Mouse (Mus musculus) CH12.LX (cell line): Measurements from ENCODE around the gene Map6. TPM values are rescaled to one million over a fixed set of nuclear protein-coding genes. Genes with fewer than 3 reads are reported as not detected.
"Not testable (repeated sequence)": the region's sequence is repeated elsewhere in the genome, so short reads cannot be mapped to it uniquely, and the experiment has no call there.

Experiments
- DNase-seq: peaks from one replicate; pipeline ENCODE4 v3.0.0-alpha.2; 2013; ENCODE audit errors: extremely low read depth
- H3K27ac ChIP-seq: 2 replicates; pipeline ENCODE4 v1.5.1; 2012; ENCODE audit warnings: low read depth, mild to moderate bottlenecking, control low read depth, moderate library complexity; ENCODE audit not compliant: insufficient read depth
- H3K27me3 ChIP-seq: replicated peaks from 2 replicates; pipeline ENCODE3; 2012; ENCODE audit warnings: inconsistent platforms
- H3K36me3 ChIP-seq, 2 experiments: replicated peaks in 1 of 2; 2 replicates each; pipeline versions ENCODE3 to v1.6.1; 2012; ENCODE audit warnings: inconsistent platforms in 1 of 2, low read length in 1 of 2, mild to moderate bottlenecking in 1 of 2, mixed read lengths in 1 of 2, moderate library complexity in 1 of 2; ENCODE audit not compliant: control insufficient read depth in 1 of 2, insufficient read depth in 1 of 2
- H3K4me1 ChIP-seq, 2 experiments: 2 replicates each; pipeline ENCODE4 v1.6.1; 2012; ENCODE audit warnings: inconsistent platforms in 1 of 2, moderate library complexity in 1 of 2; ENCODE audit not compliant: insufficient read depth in 2 of 2, control insufficient read depth in 1 of 2
- H3K4me2 ChIP-seq: 2 replicates; pipeline ENCODE4 v1.6.1; 2012; ENCODE audit warnings: low read depth, mild to moderate bottlenecking, control low read depth; ENCODE audit not compliant: poor library complexity, insufficient read depth, severe bottlenecking
- H3K4me3 ChIP-seq, 3 experiments: fragments of 150-350 bp in 1 of 3; sonication (generic) in 1 of 3; replicated peaks in 1 of 3; 2 replicates each; pipeline versions ENCODE3 to v1.5.1; 2011 to 2012; ENCODE audit warnings: low read depth in 2 of 3, low read length in 2 of 3, mild to moderate bottlenecking in 2 of 3, moderate library complexity in 2 of 3, control low read depth in 1 of 3, improper control_type of control experiment in 1 of 3, inconsistent platforms in 1 of 3, mixed read lengths in 1 of 3; ENCODE audit not compliant: poor library complexity in 1 of 3
- H3K79me2 ChIP-seq: replicated peaks from 2 replicates; pipeline ENCODE4 v1.6.1; 2012; ENCODE audit warnings: mild to moderate bottlenecking, moderate library complexity; ENCODE audit not compliant: control insufficient read depth, poor library complexity, insufficient read depth, severe bottlenecking; ENCODE audit errors: extremely low read depth
- H3K9ac ChIP-seq: 2 replicates; pipeline ENCODE4 v1.6.1; 2012; ENCODE audit warnings: low read depth, mild to moderate bottlenecking, control low read depth, moderate library complexity; ENCODE audit not compliant: insufficient read depth
- H3K9me3 ChIP-seq: replicated peaks from 2 replicates; pipeline ENCODE3; 2012; ENCODE audit warnings: low read length, inconsistent platforms, mixed read lengths
- CHD1 ChIP-seq: IDR thresholded peaks from 2 replicates; pipeline ENCODE4 v1.6.1; 2012; ENCODE audit warnings: low read depth, low read length, improper control_type of control experiment, inconsistent platforms
- CTCF ChIP-seq, 2 experiments: IDR thresholded peaks in 1 of 2; conservative IDR thresholded peaks in 1 of 2; 2 replicates each; pipeline ENCODE4 v1.5.1; 2011 to 2012; ENCODE audit warnings: low read depth in 2 of 2, low read length in 2 of 2, improper control_type of control experiment in 1 of 2, inconsistent platforms in 1 of 2, mild to moderate bottlenecking in 1 of 2, moderate library complexity in 1 of 2
- E2F4 ChIP-seq: IDR thresholded peaks from 2 replicates; pipeline ENCODE4 v1.6.1; 2011; ENCODE audit warnings: low read depth, low read length, improper control_type of control experiment; ENCODE audit not compliant: insufficient replicate concordance
- ELF1 ChIP-seq: IDR thresholded peaks from 2 replicates; pipeline ENCODE4 v1.6.1; 2014; ENCODE audit warnings: low read depth, mild to moderate bottlenecking, inconsistent platforms, low read length, improper control_type of control experiment
- GABPA ChIP-seq: IDR thresholded peaks from 2 replicates; pipeline ENCODE4 v1.6.1; 2012; ENCODE audit warnings: low read depth, low read length, improper control_type of control experiment, inconsistent platforms; ENCODE audit not compliant: insufficient replicate concordance
- IRF4 ChIP-seq: IDR thresholded peaks from 2 replicates; pipeline ENCODE4 v1.6.1; 2014; ENCODE audit warnings: low read depth, mild to moderate bottlenecking, inconsistent platforms, low read length, improper control_type of control experiment
- JUND ChIP-seq: conservative IDR thresholded peaks from 2 replicates; pipeline ENCODE4 v1.6.1; 2011; ENCODE audit warnings: low read depth, low read length, improper control_type of control experiment
- MAX ChIP-seq: IDR thresholded peaks from 2 replicates; pipeline ENCODE4 v1.6.1; 2011; ENCODE audit warnings: low read length, improper control_type of control experiment
- NELFE ChIP-seq: IDR thresholded peaks from 2 replicates; pipeline ENCODE4 v1.6.1; 2011; ENCODE audit warnings: low read depth, low read length, improper control_type of control experiment
- RAD21 ChIP-seq: IDR thresholded peaks from 2 replicates; pipeline ENCODE4 v1.6.1; 2011; ENCODE audit warnings: low read depth, mild to moderate bottlenecking, low read length, improper control_type of control experiment, moderate library complexity
- RCOR1 ChIP-seq: conservative IDR thresholded peaks from 2 replicates; pipeline ENCODE4 v1.6.1; 2012; ENCODE audit warnings: low read depth, mild to moderate bottlenecking, inconsistent platforms, low read length, improper control_type of control experiment
- SMC3 ChIP-seq: IDR thresholded peaks from 2 replicates; pipeline ENCODE4 v1.6.1; 2011; ENCODE audit warnings: low read depth, low read length, improper control_type of control experiment
- USF2 ChIP-seq: conservative IDR thresholded peaks from 2 replicates; pipeline ENCODE4 v1.6.1; 2011; ENCODE audit warnings: low read depth, low read length, improper control_type of control experiment
- ZC3H11A ChIP-seq: IDR thresholded peaks from 2 replicates; pipeline ENCODE4 v1.6.1; 2012; ENCODE audit warnings: low read depth, mild to moderate bottlenecking, inconsistent platforms, low read length, improper control_type of control experiment
- dilution Hi-C: fragments of 300-500 bp; cut with MboI; formaldehyde crosslinking; loops from 2 replicates; pipeline ENCODE4 v1.14.3; 2020; ENCODE audit warnings: low sequenced_read_pairs; ENCODE audit not compliant: extremely low pct_unique_long_range_greater_than_20kb, extremely low pct_ligation_motif_present
- in situ Hi-C: fragments of 300-500 bp; cut with MboI; formaldehyde crosslinking; loops from 3 replicates; pipeline ENCODE4 v1.14.3; 2019; ENCODE audit warnings: low sequenced_read_pairs, low pct_ligation_motif_present, low pct_unique_long_range_greater_than_20kb, mixed read lengths
- polyA plus RNA-seq: library from polyadenylated mRNA; unstranded; fragments of >175 nt; gene quantifications from 2 replicates; pipeline ENCODE4 v1.2.1, GENCODE M21; 2012; ENCODE audit warnings: low read depth; ENCODE audit not compliant: insufficient read length
- total RNA-seq, 2 experiments: library from RNA; depleted of rRNA; stranded (reverse); fragments of 300-350 nt in 1 of 2; fragments of >200 nt in 1 of 2; gene quantifications; 2 replicates each; pipeline ENCODE4 v1.2.3; 2012 to 2014

The Map6 gene
- total and polyA plus RNA-seq, 3 experiments, result 0.32 to 1.4 (median 1.1) TPM

- Histone ChIP-seq H3K27ac (no peak overlapping the region), H3K36me3 (no peaks in the 10 kb centered on the region), H3K79me2 (no peaks in the 10 kb centered on the region), H3K27me3 (peaks cover 11% of the 10 kb centered on the region), H3K4me1 (peaks cover under 1 to 3% of the 10 kb centered on the region in 2 experiments; a peak in 2 of 4 replicates), H3K4me3 (no peak overlapping the region), H3K9ac (no peak overlapping the region), H3K4me2 (no peak overlapping the region), H3K9me3 (peaks cover 3% of the 10 kb centered on the region)
- in situ Hi-C loops (loop anchor here (10.0 kb wide), 1 partner anchor 188 kb away; no protein-coding TSS in a partner anchor), dilution Hi-C loops (no loop called here)
- TF ChIP-seq USF2, result no peak
- no peak for TF ChIP-seq MAX
- no peak for TF ChIP-seq NELFE
- no peak for TF ChIP-seq JUND
- no peak for DNase-seq
Measured at GRCm38 (mm10) chr7:99366716-99367115, 99.5 kb downstream of the Map6 start.

GRCm38 (mm10) chr7:99374325-99374724 is 107.1 kb downstream of the Map6 start:
- dilution Hi-C loops, DNase-seq, H3K9ac ChIP-seq, H3K27ac ChIP-seq, H3K79me2 ChIP-seq, H3K4me1 ChIP-seq, H3K27me3 ChIP-seq, H3K36me3 ChIP-seq, H3K4me3 ChIP-seq, in situ Hi-C loops, H3K4me2 ChIP-seq: not testable (repeated sequence)
- TF ChIP-seq SMC3, result peak; percentile 23
- TF ChIP-seq CTCF (conservative IDR thresholded peaks at IDR 0.05 in 1 of 2, IDR thresholded peaks at IDR 0.05 in 1 of 2; ENCODE audit: low read depth in 2 of 2, low read length in 2 of 2), result peak in 1 of 2 experiments; percentile 42; a peak in 2 of 4 replicates
- H3K9me3 ChIP-seq, result peaks cover 11% of the 10 kb centered on the region

- dilution Hi-C loops, result no loop called here
Measured at GRCm38 (mm10) chr7:99375455-99375854, 108.2 kb downstream of the Map6 start.

More at GRCm38 (mm10) chr7:99375455-99375854, 108.2 kb downstream of the Map6 start:
- Histone ChIP-seq H3K27me3 (peaks cover 7% of the 10 kb centered on the region), H3K4me1 (peaks cover 0 to 10% of the 10 kb centered on the region in 2 experiments; a peak in 2 of 4 replicates), H3K4me3 (no peak overlapping the region), H3K79me2 (no peaks in the 10 kb centered on the region), H3K36me3 (no peaks in the 10 kb centered on the region), H3K4me2 (no peak overlapping the region), H3K9ac (no peak overlapping the region), H3K27ac (no peak overlapping the region), H3K9me3 (peaks cover 9% of the 10 kb centered on the region)
- in situ Hi-C loops, result loop anchor here (5.0 kb wide), 1 partner anchor 77 kb away; no protein-coding TSS in a partner anchor
- TF ChIP-seq ELF1, result no peak
- TF ChIP-seq ZC3H11A, result peak; percentile 94
- TF ChIP-seq CTCF (conservative IDR thresholded peaks at IDR 0.05 in 1 of 2, IDR thresholded peaks at IDR 0.05 in 1 of 2; ENCODE audit: low read depth in 2 of 2, low read length in 2 of 2), result peak; percentile 68 to 96
- TF ChIP-seq CHD1, result no peak
- peak; percentile 93 for TF ChIP-seq RAD21
- no peak for TF ChIP-seq USF2
- TF ChIP-seq IRF4, result no peak
- TF ChIP-seq RCOR1, result no peak
- no peak for TF ChIP-seq GABPA
- TF ChIP-seq SMC3, result peak; percentile 99
- no peak for TF ChIP-seq E2F4
- TF ChIP-seq NELFE, result no peak
- peak; percentile 66 for DNase-seq
